Mouse (Mus musculus): ENCODE measurements around the gene Asb8.

Gene Asb8

DNA sequence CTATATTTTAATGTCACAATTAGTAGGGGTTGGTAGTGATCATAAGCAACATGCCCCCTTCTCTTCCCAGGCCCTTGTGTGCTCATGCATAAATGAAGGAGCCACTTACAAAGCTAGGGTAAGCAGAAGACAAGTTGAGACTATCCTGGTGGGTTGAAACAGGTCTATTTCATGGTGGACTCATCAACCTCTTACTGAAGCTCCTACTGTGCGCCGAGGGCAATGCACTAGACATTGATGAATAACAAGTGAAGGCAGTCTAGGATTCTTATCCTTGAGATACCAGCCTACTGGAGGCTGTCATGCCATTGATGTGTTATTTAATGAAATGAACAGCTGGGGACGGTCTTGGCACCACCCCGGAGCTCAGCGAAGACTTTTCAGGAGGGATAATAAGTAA is 10.2 kb downstream of the Asb8 start:
- no peak for DNase-seq

DNA sequence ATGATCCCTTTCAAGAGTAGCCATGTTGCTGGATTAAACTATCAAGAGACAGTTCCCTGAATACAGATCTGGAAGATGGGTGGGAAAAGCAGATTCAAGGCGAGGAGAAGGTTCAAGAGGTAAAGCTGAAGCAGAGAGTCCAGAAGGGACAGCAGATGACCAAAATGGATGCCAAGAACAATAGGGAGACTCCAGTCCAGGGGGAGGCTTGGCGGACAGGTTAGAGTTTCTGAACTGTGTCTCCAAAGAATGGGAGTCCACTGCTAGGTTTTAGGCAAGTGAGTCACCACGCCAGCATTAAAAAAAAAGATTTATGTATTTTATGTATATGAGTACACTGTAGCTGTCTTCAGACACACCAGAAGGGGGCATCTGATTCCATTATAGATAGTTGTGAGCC is 10.8 kb downstream of the Asb8 start:
- no peak for DNase-seq

DNA sequence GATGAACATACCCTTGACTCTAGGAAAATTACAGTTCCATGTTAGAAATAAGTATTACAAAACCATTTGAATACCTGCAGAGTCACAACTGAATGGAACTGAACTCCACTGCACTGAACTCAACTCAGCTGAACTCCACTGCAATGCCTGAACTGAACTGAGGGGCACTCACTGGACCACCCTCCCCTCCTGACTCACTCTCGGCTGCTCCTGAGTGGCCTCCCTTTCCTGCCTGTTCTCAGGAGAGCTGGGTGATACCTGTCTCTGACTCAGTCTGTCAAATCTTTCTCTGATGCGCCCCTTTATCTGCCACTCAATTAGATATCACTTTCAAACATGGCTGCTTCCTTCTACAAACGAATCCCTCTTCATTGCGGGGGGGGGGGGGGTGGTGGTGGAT is 11.3 kb downstream of the Asb8 start:
- DNase-seq: no peak

DNA sequence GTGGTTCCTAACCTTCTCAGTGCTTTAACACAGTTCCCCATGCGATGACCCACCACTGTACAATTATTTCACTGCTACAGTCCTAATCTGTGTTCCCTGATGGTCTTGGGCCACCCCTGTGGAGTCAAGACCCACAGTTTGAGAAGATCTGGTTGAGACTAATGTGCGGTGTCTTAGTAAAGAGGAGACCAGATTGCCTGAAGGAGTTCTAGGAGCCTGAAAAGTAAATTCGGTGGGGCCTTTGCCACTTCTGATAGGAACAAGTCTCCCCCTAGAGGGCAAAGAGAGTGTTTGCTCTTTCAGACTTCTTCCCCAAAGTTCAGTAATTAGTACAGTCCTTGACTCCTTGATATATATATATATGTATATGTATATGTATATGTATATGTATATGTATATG is 11.8 kb downstream of the Asb8 start:
- DNase-seq: peak; percentile 38

DNA sequence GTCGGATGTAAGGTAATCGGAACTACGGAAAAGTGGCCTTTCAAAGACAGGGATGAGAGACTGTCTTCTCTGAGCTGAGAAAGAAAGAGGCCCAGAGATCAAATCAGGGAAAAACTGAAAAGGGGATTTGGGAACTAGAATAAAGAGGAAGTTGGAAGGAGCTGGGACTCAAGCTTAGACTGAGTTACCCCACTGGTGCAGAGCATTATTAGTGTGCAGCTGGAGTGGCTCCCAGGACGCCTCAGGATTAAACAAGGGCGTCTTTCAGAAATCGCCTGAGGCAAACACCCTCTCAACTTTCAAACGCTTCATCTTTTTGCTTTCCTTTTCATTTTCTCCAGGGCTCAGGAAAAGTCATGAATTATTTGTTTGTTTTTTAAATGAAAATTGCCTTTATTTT is 12.5 kb downstream of the Asb8 start:
- DNase-seq: no peak

DNA sequence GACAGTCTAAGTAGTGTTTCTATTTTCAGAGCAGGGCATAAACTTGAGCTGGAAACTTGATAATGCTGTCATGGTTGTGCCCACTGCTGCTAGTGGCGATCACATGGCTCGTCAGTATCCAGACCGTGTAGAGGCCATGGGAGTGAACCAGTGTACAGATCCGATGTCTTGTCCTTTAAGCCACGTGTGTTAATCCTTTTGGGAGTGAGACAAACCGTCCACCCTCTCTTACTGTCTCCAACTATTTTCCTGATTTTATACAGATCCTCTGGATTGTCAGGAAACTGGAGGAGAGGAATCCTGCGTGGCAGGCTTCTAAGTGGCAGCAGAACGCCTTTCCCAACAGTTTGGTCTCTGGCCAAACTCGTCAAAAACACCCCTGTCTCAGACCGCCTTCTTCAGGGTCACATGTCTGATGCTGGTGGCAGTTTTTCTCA is 16.2 kb downstream of the Asb8 start:
- DNase-seq: no peak

DNA sequence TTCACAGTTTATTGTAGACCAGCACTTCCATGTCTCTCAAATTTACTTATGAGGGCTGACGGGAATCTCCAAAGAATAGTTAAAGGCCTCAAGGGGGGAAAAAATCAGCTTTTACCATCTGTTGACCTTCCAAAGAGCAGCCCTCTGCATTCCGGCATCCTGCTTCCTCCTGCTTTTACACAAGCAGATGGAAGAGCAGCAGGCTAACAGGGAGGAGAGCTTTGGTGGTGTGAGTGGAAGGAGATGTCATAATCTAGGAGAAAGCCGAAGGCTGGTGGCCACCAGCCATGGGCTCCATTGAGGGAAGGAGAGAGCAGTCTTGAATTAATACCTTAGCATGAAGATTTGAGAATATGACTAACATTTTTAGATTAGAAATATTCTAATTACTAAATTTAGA is 17.1 kb downstream of the Asb8 start:
- no peak for DNase-seq

DNA sequence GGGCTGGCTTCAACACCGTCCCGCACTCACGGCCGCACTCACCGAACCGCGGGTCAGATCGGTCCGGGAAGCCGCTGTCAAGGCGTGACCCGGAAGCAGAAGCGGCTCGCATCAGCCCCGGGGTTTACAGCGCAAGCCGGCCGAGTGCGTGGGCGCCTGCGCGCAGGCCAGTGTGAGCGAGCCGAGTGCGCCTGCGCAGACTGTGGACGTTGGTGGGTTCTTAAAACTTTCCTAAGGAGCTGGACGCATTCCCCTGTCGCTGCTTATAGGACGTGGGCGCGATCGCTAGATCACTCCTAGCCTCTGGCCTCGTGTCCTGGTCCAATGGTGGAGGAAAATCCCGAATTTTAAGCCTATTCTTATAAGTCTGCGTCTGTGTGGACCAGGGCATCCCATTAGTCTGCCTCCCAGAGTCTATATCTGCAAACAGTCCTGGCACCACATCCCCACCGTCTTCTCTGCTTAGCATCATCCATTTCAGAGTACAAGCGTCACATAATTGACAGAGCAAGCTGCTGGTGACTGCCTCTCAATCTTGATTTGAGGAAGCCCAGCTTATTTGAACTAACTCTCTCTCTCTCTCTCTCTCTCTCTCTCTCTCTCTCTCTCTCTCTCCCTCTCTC is 19.8 kb downstream of the Asb8 start:
- peak; percentile 96 for DNase-seq

DNA sequence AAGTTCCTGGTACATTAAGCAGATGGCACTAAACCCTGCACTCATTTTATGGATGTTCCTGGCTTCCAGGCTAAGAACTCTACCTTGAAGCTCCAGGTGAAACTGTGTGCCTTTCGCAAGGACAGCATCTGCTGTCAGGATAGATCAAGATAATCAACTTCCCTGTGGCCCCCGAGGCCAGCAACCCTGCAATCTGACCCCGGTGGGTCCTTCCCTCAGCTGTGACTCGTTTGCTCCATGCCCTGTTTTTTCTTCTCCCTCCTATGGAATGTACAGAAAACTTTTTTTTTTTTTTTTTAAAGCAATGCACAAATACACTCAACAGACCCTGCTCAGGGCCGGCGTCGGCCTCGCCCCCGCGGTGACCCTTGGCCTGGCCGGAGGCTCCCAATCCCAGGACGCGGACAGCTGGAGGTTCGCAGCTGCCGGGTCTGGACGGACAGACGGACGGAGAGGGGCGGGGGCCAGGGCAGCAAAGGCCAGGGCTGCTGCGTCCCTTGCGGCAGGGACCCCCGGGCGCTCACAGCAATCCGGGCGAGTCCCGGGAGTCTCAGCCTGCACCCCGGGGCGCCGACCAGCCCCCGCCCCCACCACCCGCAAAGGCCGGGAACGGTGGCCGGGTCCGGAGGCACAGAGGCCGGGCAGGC is 20.4 kb downstream of the Asb8 start:
- DNase-seq: no peak

DNA sequence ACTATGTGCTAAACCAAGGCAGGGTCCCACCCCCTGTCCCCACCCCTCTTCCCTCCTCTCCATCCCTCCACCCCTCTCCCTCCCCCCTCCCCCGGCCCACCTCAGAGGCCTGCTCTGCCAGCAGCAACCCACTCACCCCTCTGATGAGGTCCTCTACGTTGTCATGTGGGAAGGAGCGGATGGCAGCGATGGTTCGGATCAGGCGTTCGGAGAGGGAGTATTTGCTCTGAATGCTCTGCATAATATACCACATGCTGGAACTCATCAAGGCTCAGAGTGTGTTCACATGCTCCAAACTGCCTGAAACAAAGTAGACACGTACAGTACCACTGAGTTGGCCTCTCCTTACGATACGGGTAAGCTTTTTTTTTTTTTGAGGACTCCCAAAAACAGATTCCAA is 22.9 kb downstream of the Asb8 start:
- DNase-seq: no peak

DNA sequence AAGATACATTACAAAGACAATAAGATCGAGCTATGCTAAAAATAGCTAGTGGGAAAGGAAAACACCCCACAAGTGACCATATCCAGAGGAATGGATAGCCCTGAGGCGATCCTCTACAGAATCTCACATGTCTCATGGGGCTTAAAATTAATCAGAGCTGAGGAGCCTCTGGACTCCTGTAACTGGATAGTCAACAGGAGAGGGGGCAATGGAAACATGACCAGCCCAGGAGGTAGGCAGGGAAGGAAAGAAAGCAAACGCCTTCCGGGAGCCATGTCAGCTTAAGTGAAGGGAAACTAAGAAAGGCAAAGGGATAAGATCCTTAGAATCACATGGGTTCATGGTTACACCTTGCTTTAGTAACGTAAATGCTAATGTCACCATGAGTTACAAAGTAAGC is 24.6 kb downstream of the Asb8 start:
- no peak for DNase-seq

DNA sequence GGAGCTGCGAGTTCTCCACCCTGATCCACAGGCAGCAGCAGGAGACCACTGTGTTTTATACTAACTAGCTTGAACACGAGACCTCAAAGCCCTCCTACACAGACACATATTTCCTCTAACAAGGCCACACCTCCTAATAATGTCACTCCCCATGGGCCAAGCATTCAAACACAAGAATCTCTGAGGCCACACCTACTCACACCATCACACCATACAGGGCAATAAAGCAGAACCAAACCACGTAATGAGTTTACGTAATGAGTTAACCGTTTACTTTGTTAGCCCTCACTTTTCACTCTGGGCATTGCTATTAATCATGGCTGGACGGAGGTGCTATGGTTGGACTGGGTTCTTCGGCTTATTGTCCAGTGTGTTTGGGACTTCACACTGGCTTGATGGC is 25.7 kb downstream of the Asb8 start:
- DNase-seq: no peak

DNA sequence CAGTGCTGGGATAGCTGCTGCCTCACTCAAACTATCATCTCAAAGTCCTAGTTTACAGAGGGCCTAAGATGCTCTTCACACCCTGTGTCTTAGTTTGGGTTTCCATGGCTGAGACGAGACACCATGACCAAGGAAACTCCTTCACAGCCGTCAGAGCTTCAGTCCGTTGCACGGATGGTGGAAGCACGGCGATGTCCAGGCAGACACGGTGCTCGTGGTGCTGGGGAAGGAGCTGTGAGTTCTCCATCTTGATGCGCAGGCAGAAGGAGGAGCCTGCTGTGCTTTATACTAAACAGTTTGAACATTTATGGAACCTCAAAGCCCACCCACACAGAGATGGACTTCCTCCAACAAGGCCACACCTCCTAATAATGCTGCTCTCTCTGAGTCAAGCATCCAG is 28.6 kb downstream of the Asb8 start:
- no peak for DNase-seq

DNA sequence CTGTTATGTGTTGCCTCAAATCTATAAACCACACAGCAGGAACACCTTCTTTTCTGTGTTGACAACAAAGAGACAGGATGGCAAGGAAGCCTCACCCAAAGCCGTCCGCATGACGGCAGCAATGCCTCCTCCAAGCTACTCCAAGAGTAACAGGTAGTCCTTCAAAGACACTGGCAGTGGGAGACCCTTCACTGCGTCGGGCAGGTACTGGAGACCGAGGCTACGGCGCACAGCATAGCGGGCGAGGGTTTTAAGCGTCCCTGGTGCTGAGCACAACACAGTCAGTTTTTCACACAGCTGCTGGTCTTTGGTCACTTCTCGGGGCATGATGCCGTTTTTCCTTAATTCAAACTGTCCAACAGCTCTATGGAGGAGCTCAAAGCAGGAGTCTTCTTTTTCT is 29.8 kb downstream of the Asb8 start:
- no peak for DNase-seq

DNA sequence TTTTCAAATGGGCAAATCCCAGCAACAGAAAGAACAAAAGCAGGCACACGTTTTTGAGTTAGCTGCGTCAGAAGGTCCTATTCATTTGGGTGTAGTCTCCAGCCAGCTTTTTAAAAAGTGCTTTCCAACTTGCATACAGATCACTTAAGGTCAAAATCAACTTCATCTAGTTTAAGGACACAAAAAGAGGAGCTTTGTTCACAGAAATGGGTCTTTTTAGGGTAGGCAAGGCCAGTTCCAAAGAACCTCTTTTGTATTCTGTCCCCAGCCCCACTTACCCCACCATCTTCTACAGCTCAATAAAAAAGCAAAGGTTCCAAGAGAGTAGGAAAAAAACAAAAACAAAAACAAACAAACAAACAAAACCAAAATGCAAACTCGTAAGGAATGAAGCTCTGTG is 30.8 kb downstream of the Asb8 start:
- DNase-seq: no peak

DNA sequence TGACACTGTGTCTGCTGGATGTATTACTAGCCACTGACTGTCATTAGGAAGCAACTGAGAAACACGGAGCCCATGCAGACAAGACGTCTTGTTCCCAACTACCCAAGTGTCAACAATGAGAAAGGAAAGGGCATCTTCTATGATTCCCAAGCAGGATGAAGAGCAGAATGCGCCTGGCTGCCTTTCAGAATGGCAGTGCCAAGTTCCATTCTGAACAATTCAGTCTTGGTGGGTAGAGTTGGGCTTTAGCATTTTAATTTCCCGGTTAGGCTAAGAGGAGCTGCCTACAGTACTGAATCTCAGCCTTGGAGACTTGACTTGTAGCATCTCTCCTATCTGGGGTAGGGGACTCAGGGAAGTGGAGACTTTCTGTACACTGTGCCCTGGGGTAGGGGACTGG is 31.4 kb downstream of the Asb8 start:
- DNase-seq: no peak

DNA sequence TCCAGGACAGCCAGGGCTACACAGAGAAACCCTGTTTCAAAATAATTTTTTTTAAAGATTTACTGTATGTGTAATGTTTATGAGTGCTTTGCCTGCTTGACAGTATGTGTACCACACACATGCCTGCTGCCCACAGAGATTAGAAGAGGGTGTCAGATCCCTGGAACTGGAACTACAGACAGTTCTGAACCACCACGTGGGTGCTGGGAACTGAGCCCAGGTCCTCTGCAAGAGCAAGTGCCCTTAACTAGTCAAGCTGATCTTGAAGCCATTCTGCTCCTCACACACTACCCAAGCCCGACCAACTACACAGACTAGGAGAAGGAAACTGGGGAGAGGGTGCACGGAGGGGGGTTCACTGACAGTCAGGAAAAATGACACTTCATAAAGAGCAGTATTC is 32.0 kb downstream of the Asb8 start:
- DNase-seq: no peak

DNA sequence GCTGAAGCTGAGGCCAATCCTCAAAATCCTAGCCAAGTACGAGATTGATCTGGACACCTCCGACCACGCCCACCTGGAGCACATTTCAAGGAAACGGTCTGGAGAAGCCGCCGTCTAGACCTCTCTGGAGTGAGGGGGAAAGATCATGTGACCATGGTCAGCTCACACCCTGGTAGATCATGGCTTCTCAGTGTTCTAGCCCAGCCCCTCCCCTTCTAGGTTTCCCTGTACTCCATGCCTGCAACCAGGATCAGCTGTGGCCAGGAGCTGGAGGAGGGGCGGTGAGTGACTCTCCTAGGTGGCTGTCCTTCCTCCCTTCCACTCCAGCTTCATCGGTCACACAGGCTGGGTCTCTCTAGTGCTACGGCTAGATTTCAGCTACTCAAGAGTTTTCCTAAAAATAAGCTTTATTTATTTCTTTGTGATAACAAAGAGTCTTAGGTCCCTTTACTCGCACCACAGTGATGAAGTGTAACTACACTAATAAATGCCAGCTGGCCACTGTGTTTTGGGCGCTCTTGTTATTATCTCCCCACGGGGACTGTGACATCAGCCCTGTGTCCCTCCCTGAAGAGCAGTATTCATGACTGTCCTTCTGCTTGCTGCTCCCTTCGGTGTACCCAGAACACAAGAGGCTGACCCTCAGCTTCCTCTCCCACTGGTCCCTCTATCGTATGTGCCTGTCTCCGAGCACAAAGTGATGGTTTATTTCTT is 33.3 kb downstream of the Asb8 start:
- DNase-seq: no peak

DNA sequence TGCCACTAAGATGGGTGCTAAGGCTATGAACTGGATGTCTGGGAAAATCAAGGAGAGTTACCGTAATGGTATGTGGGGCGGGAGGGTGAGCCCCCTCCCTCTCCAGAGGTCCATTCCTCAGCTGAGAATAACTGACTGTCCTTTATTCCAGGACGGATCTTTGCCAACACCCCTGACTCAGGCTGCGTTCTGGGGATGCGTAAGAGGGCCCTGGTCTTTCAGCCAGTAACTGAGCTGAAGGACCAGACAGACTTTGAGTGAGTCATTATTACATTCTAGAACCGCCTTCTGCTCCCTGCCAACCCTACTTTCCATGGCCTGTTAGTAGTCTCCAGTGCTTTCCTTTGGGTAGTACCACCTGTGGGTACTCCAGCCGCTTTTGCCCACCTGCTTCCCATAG is 34.0 kb downstream of the Asb8 start:
- no peak for DNase-seq

DNA sequence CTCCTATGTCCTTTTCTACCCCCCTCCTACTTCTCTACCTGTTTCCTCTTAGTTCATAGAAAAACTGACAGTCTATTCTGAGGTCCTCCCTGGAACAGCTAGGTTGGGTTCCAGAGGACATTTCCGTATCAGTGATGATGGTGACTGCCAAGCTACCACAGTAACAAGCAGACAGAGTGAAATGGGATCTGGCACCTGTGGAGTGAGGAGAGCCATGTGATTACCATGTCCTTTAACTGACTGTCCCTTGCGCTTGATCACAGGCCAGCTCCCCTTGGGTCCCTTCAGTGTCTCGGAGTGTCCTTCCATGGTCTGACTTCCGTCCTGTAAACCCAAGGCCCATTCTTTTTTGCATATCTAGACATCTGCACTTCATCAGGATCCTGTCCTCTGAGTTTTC is 34.4 kb downstream of the Asb8 start:
- no peak for DNase-seq

DNA sequence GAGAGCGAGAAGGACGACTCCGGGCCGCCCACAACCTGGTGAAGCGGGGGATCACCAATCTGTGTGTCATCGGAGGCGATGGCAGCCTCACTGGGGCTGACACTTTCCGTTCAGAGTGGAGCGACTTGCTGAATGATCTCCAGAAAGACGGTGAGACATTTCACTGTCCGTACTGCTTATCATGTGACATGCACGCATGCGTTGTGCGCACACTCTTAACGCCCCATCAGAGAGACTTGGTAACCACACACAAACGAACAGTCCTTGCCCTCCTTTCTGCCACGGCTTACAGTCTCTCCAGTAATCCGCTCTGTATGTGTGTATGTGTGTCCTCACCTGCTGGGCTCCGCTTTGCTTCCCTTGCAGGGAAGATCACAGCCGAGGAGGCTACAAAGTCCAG is 44.6 kb downstream of the Asb8 start:
- no peak for DNase-seq

DNA sequence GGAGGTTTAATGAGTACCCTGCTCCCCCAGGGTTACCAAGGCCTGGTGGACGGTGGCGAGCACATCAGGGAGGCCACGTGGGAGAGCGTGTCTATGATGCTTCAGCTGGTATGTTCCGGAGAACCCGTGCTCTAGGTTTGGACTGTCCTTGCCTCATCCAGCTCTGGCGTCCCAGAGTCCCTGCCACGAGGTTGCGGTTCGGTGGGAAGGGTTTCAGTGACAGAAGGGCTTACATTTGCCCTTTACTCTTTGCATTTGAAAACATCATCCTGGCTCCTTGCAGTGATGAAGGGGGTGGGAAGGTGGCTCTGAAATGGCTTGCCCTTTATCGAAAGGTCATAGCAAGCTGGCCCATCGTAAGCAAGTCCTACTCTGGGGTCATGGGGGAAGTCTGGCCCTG is 46.1 kb downstream of the Asb8 start:
- DNase-seq: no peak

DNA sequence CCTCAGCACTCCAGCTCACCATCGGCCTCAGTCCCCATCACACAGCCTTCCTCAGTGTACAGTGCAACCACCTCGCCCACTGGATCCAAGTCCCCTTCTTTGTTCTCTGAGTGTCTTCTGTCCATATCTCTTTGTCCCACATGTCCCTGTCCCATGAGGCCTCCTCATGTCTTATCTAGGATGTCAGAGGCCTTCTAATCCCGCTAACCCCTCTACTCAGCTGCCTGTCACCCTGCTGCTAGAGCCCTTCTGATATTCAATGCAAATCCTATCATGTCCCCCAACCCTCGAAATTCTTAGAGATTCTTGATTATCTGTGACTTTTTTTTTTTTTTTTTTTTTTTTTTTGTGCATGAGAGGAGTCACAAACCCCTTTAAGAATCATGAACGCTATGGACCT is 49.1 kb downstream of the Asb8 start:
- DNase-seq: no peak

DNA sequence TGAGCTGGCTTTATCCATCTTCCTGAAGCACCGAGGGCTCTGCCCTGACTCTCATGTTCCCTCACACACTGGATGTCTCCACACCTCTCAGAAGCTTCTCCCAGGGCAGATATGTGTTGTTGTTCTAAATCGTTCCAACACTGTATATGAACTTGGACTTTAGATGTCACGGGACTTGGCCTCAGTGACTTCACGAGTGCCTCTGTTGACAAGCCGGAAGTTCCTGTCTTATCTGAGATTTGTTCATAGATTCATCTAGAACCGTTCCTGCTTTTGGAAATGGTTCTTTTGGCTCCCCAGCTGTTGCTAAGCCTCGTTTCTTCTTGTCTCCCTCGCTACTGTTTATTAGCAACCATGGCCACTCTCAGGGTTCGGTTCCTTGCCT is 49.7 kb downstream of the Asb8 start:
- DNase-seq: no peak
